Mouse (Mus musculus) bone marrow, adult 2 months (tissue): Measurements from ENCODE around the gene Pard3.

Experiments
- CTCF ChIP-seq: fragments of 200-500 bp; IDR thresholded peaks from 2 replicates; pipeline ENCODE4 v1.5.1; 2011; ENCODE audit warnings: low read length, control low read depth; ENCODE audit not compliant: control insufficient read depth, insufficient read depth
- POLR2A ChIP-seq: fragments of 200-500 bp; IDR thresholded peaks from 2 replicates; pipeline ENCODE4 v1.6.1; 2011; ENCODE audit warnings: low read depth, mild to moderate bottlenecking, control low read depth, low read length, borderline replicate concordance; ENCODE audit not compliant: control insufficient read depth

DNA sequence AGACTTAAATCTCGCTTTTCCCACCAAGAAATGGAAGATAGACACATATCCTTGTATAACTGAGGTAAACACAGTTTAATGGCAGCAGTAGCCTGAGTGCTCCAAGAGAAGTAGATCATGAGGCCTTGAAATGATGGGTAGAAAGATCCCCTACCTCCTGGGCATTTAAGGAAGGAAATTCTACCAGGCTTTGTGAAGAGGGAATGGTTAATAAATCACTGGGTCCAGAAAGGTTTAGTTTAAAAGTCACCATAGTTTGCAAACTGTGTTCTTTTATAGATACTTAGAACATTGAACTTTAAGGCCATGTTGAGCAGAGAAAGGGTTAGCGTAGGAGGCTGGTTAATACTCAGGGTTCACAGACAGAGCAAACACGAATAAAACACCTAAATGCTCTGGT, 187.8 kb downstream of the Pard3 start:
- TF ChIP-seq CTCF (no peak), POLR2A (no peak)
